ENCODE assay signal across 8 mouse cellular contexts in genomic region chrX:103704024-103704423, GRCm38 (mm10).
A peak's percentile ranks its signal among the peaks of the same experiment; 100 is the strongest.
DNase-seq lines count a peak whose midpoint lies in the region; ATAC-seq and TF ChIP-seq lines count a peak whose summit lies in the region.
"Had no signal": no experiment of that assay in that cellular context is flagged by ENCODE, and none has a peak within 500 bp of the region (broad histone marks: within the 10 kb centered on the region; RNA-seq: fewer than 3 reads in every experiment).

No protein-coding gene starts in this region.

- 59% methylated on average over 4 of the region's 4 CpGs for WGBS in intestine, postnatal 0 days

- no peak for ATAC-seq in intestine, postnatal 0 days

- H3K4me2 ChIP-seq in intestine, postnatal 0 days (replicated peaks; ENCODE audit: low read depth), result no peak overlapping the region

- DNase-seq in layer of hippocampus, postnatal 10 days (ENCODE audit: low spot score in 2 of 2), result peak; percentile 19 to 44
- DNase-seq in layer of hippocampus, adult 9-11 months, result no peak
- peak; percentile 22 for DNase-seq in adipocyte (ENCODE audit: low spot score)
- DNase-seq in adrenal gland, postnatal 25 days, result peak; percentile 29
- peak; percentile 5 for DNase-seq in lung, postnatal 25 days (ENCODE audit: low spot score)
- DNase-seq in thymus, postnatal 10 days (ENCODE audit: low spot score in 2 of 2), result no peak

- no peaks in the 10 kb centered on the region for H3K9me3 ChIP-seq in intestine, postnatal 0 days (ENCODE audit: control insufficient read depth)

- H3K27ac ChIP-seq in intestine, postnatal 0 days (ENCODE audit: low read depth, low read length), result no peak overlapping the region
- H3K27ac ChIP-seq: kidney, postnatal 0 days had no signal

- no peaks in the 10 kb centered on the region for H3K27me3 ChIP-seq in intestine, postnatal 0 days (replicated peaks; ENCODE audit: control insufficient read depth, insufficient read depth, low read length)

- TF ChIP-seq CTCF in intestine, postnatal 0 days (IDR thresholded peaks at IDR 0.05; ENCODE audit: low read depth), result no peak

- no peak overlapping the region for H3K9ac ChIP-seq in intestine, postnatal 0 days (ENCODE audit: low read depth, low read length)

- H3K36me3 ChIP-seq in intestine, postnatal 0 days (ENCODE audit: control insufficient read depth, insufficient read depth), result no peaks in the 10 kb centered on the region

- no peaks in the 10 kb centered on the region for H3K4me1 ChIP-seq in intestine, postnatal 0 days (replicated peaks; ENCODE audit: control insufficient read depth, insufficient read depth, low read length)

- no peak overlapping the region for H3K4me3 ChIP-seq in intestine, postnatal 0 days (ENCODE audit: low read depth, low read length)

Comparison
In these comparisons a context has a peak if more than half of its experiments do, and no peak if none do; other contexts are left out.
1. DNase-seq: peak in layer of hippocampus, postnatal 10 days (2 of 2), adipocyte (single experiment), adrenal gland, postnatal 25 days (single experiment) and lung, postnatal 25 days (single experiment); none in layer of hippocampus, adult 9-11 months (single experiment) and thymus, postnatal 10 days (0 of 2).